Mouse (Mus musculus) erythroid progenitor cell, adult 5-6 weeks (primary cell): ENCODE results near the gene Zcchc18. TPM values are rescaled to one million over a fixed set of nuclear protein-coding genes. Genes with fewer than 3 reads are reported as not detected.

Experiments
- ATAC-seq: replicated peaks from 2 replicates; pipeline ENCODE4 v1.8.0; 2016; ENCODE audit warnings: moderate number of reproducible peaks, mild to moderate bottlenecking, moderate TSS enrichment, inconsistent platforms; ENCODE audit not compliant: poor library complexity, low FRiP score, severe bottlenecking
- total RNA-seq, 2 experiments: library from RNA; stranded (forward) in 1 of 2; stranded (reverse) in 1 of 2; fragments of 150-400 nt in 1 of 2; fragments of 186-747, 209-891 nt in 1 of 2; gene quantifications; 2 replicates each; pipeline versions ENCODE4 v1.2.3 to v1.2.4; 2015 to 2017; ENCODE audit warnings: low replicate concordance in 2 of 2

Zcchc18 gene
- total RNA-seq, 2 experiments from 2014 or later: not detected

DNA sequence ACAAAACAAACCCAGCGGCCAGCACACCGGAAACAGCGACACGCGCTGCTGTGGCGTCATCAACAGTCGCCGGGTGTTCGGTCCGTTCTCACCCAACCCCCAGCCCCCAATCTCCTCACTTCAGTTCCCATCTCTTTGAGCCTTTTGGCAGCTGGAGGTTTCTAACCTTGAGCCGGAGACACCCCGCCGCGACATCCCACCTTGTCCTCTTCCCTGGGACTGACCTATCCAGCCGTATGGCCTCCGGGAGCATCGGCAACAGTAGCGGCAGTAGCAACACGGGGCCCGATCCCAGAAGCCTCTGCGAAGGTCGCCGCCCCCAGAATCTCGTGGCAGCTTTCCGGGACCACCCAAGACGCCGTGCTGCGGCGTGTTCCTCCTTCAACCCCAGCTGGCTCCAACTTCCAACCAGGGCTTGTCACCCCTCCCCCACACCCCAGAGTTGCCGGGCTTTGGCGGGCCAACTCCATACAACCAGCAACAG, 45.1 kb downstream of the Zcchc18 start, which contains the start of gene Slc25a53:
Slc25a53 (minus strand) TSS at position 303 of the 484 bp plus-strand sequence.
- peak; percentile 96 for ATAC-seq

DNA sequence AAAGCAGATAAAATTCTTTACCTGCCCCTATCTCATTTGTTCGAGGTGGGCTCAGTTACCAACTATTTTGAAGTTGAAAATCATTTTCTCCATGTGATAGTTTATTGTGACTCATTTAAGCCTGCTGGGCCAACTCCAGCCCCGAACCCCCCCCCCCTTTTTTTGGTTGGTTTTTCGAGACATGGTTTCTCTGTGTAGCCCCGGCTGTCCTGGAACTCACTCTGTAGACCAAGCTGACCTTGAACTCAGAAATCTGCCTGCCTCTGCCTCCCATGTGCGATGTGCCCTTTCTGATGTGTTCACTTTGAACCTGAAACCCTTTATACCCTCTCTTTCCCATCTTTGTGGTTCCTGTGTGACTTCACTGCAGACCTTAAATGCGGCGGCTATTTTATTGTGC, 45.5 kb downstream of the Zcchc18 start:
- no peak for ATAC-seq

Other genes starting within 250 kb of the Zcchc18 start
- 78.9 and 104 TPM in 2 replicates for gene Morf4l2, start 249.5 kb upstream of the Zcchc18 start, total RNA-seq (2015; ENCODE audit: low replicate concordance)
- gene Morf4l2, start 249.5 kb upstream of the Zcchc18 start, total RNA-seq (2017; ENCODE audit: low replicate concordance): 158 and 191 TPM in 2 replicates
- gene Glra4, start 213.0 kb upstream of the Zcchc18 start, total RNA-seq (2015; ENCODE audit: low replicate concordance): not detected in 2 replicates
- not detected in 2 replicates for gene Glra4, start 213.0 kb upstream of the Zcchc18 start, total RNA-seq (2017; ENCODE audit: low replicate concordance)
- not detected in 2 replicates for gene Plp1, start 170.5 kb upstream of the Zcchc18 start, total RNA-seq (2015; ENCODE audit: low replicate concordance)
- gene Plp1, start 170.5 kb upstream of the Zcchc18 start, total RNA-seq (2017; ENCODE audit: low replicate concordance): 0.53 TPM in 1 of 2 replicates, not detected in the other
- gene Rab9b, start 124.4 kb upstream of the Zcchc18 start, total RNA-seq (2015; ENCODE audit: low replicate concordance): not detected in 2 replicates
- gene Rab9b, start 124.4 kb upstream of the Zcchc18 start, total RNA-seq (2017; ENCODE audit: low replicate concordance): not detected in 2 replicates
- not detected in 2 replicates for gene H2bfm, start 65.8 kb upstream of the Zcchc18 start, total RNA-seq (2015; ENCODE audit: low replicate concordance)
- gene H2bfm, start 65.8 kb upstream of the Zcchc18 start, total RNA-seq (2017; ENCODE audit: low replicate concordance): not detected in 2 replicates
- gene Tmsb15b2, start 17.7 kb upstream of the Zcchc18 start, total RNA-seq (2015; ENCODE audit: low replicate concordance): not detected in 2 replicates
- not detected in 2 replicates for gene Tmsb15b2, start 17.7 kb upstream of the Zcchc18 start, total RNA-seq (2017; ENCODE audit: low replicate concordance)
- not detected in 2 replicates for gene Tmsb15l, start 16.3 kb upstream of the Zcchc18 start, total RNA-seq (2015; ENCODE audit: low replicate concordance)
- not detected in 2 replicates for gene Tmsb15l, start 16.3 kb upstream of the Zcchc18 start, total RNA-seq (2017; ENCODE audit: low replicate concordance)
- not detected in 2 replicates for gene Tmsb15b1, start 16.3 kb upstream of the Zcchc18 start, total RNA-seq (2015; ENCODE audit: low replicate concordance)
- gene Tmsb15b1, start 16.3 kb upstream of the Zcchc18 start, total RNA-seq (2017; ENCODE audit: low replicate concordance): not detected in 2 replicates
- gene Slc25a53, start 45.1 kb downstream of the Zcchc18 start, total RNA-seq (2015; ENCODE audit: low replicate concordance): 1.4 and 1.7 TPM in 2 replicates
- 0.91 and 4.5 TPM in 2 replicates for gene Slc25a53, start 45.1 kb downstream of the Zcchc18 start, total RNA-seq (2017; ENCODE audit: low replicate concordance)
- 0.36 and 4.2 TPM in 2 replicates for gene Fam199x, start 56.4 kb downstream of the Zcchc18 start, total RNA-seq (2015; ENCODE audit: low replicate concordance)
- 1.1 and 1.3 TPM in 2 replicates for gene Fam199x, start 56.4 kb downstream of the Zcchc18 start, total RNA-seq (2017; ENCODE audit: low replicate concordance)
- gene Esx1, start 128.9 kb downstream of the Zcchc18 start, total RNA-seq (2015; ENCODE audit: low replicate concordance): not detected in 2 replicates
- gene Esx1, start 128.9 kb downstream of the Zcchc18 start, total RNA-seq (2017; ENCODE audit: low replicate concordance): not detected in 2 replicates